Mouse (Mus musculus): ENCODE measurements around the gene Ccnq.
"Not testable (repeated sequence)": the region's sequence is repeated elsewhere in the genome, so short reads cannot be mapped to it uniquely, and the experiment has no call there.

Gene Ccnq

GRCm38 (mm10) chr11:78755299-78755698 is 3.8 kb upstream of the Ccnq start:
- no peak for DNase-seq

GRCm38 (mm10) chr11:78754177-78754576 is 2.6 kb upstream of the Ccnq start:
- DNase-seq, result not testable (repeated sequence)

GRCm38 (mm10) chr11:78753183-78753582 is 1.7 kb upstream of the Ccnq start:
- DNase-seq, result no peak

GRCm38 (mm10) chr11:78751843-78752203 is 294 bp upstream of the Ccnq start:
- DNase-seq, result no peak

- DNase-seq, result no peak
Observed at GRCm38 (mm10) chr11:78746264-78746663, 5.3 kb downstream of the Ccnq start.

GRCm38 (mm10) chr11:78745475-78745874 is 6.1 kb downstream of the Ccnq start:
- peak; percentile 76 for DNase-seq

GRCm38 (mm10) chr11:78742461-78742860 is 9.1 kb downstream of the Ccnq start:
- peak; percentile 71 for DNase-seq

- no peak for DNase-seq
Observed at GRCm38 (mm10) chr11:78741958-78742357, 9.6 kb downstream of the Ccnq start.

GRCm38 (mm10) chr11:78739361-78739760 is 12.2 kb downstream of the Ccnq start:
- no peak for DNase-seq

- no peak for DNase-seq
Observed at GRCm38 (mm10) chr11:78736877-78737408, 14.6 kb downstream of the Ccnq start.

GRCm38 (mm10) chr11:78735168-78735567 is 16.4 kb downstream of the Ccnq start:
- DNase-seq, result no peak

- no peak for DNase-seq
Observed at GRCm38 (mm10) chr11:78732619-78733018, 18.9 kb downstream of the Ccnq start.

GRCm38 (mm10) chr11:78730902-78731301 is 20.6 kb downstream of the Ccnq start:
- peak; percentile 9 for DNase-seq

- DNase-seq, result no peak
Observed at GRCm38 (mm10) chr11:78728041-78728440, 23.5 kb downstream of the Ccnq start.

GRCm38 (mm10) chr11:78726366-78726765 is 25.2 kb downstream of the Ccnq start:
- no peak for DNase-seq

- peak; percentile 15 for DNase-seq
Observed at GRCm38 (mm10) chr11:78724792-78725191, 26.7 kb downstream of the Ccnq start.

GRCm38 (mm10) chr11:78721419-78721818 is 30.1 kb downstream of the Ccnq start:
- DNase-seq, result no peak

GRCm38 (mm10) chr11:78717655-78718054 is 33.9 kb downstream of the Ccnq start:
- DNase-seq, result no peak

GRCm38 (mm10) chr11:78708642-78709041 is 42.9 kb downstream of the Ccnq start:
- no peak for DNase-seq

GRCm38 (mm10) chr11:78706026-78706425 is 45.5 kb downstream of the Ccnq start:
- no peak for DNase-seq

- no peak for DNase-seq
Observed at GRCm38 (mm10) chr11:78703085-78703484, 48.4 kb downstream of the Ccnq start.

- peak; percentile 20 for DNase-seq
Observed at GRCm38 (mm10) chr11:78702319-78702718, 49.2 kb downstream of the Ccnq start.
